Mouse (Mus musculus): ENCODE data around the gene Tubg1. TPM values are rescaled to one million over a fixed set of nuclear protein-coding genes. Genes with fewer than 3 reads are reported as not detected.
A peak's percentile ranks its signal among the peaks of the same experiment; 100 is the strongest.
"Not testable (repeated sequence)": the region's sequence is repeated elsewhere in the genome, so short reads cannot be mapped to it uniquely, and the experiment has no call there.

Tubg1 gene
- polyA plus RNA-seq, 1 experiment from 2014 or later, result 20.8 TPM

- Histone ChIP-seq H3K27me3 (ENCODE audit: insufficient read depth, low read length) (no peaks in the 10 kb centered on the region), H3K27ac (ENCODE audit: low read depth) (no peak overlapping the region), H3K4me2 (ENCODE audit: low read depth, low read length) (no peak overlapping the region), H3K36me3 (replicated peaks; ENCODE audit: insufficient read depth, low read length) (peaks cover 9% of the 10 kb centered on the region; the same call in 1 of the 2 replicates), H3K4me3 (ENCODE audit: low read depth, low read length) (no peak overlapping the region), H3K9me3 (ENCODE audit: low read length) (no peaks in the 10 kb centered on the region), H3K4me1 (ENCODE audit: insufficient read depth) (0 out of 2 replicates have a peak, but pooled peaks cover 5% of the 10 kb centered on the region), H3K9ac (replicated peaks) (no peak overlapping the region)
- no peak for TF ChIP-seq CTCF (IDR thresholded peaks at IDR 0.05; ENCODE audit: low read depth)
- no peak for TF ChIP-seq EP300 (IDR thresholded peaks at IDR 0.05; ENCODE audit: low read depth)
- ATAC-seq (no peak), DNase-seq (no peak)
- WGBS (ENCODE audit: insufficient replicate concordance), result 93% methylated on average over 3 of the region's 3 CpGs
Measured at GRCm38 (mm10) chr11:101112186-101112585, 7.6 kb upstream of the Tubg1 start.

GRCm38 (mm10) chr11:101115564-101115963 is 4.2 kb upstream of the Tubg1 start:
- H3K36me3 ChIP-seq (replicated peaks; ENCODE audit: insufficient read depth, low read length), result peaks cover 4% of the 10 kb centered on the region; the same call in 1 of the 2 replicates
- no peaks in the 10 kb centered on the region for H3K9me3 ChIP-seq (ENCODE audit: low read length)
- peaks cover 19% of the 10 kb centered on the region for H3K4me1 ChIP-seq (ENCODE audit: insufficient read depth)
- H3K4me3 ChIP-seq (ENCODE audit: low read depth, low read length), result no peak overlapping the region
- DNase-seq (no peak), ATAC-seq (no peak)
- H3K4me2 ChIP-seq (ENCODE audit: low read depth, low read length), result no peak overlapping the region
- H3K9ac ChIP-seq (replicated peaks), result no peak overlapping the region
- TF ChIP-seq EP300 (IDR thresholded peaks at IDR 0.05; ENCODE audit: low read depth) (no peak), CTCF (IDR thresholded peaks at IDR 0.05; ENCODE audit: low read depth) (no peak)
- 56% methylated on average over 2 of the region's 2 CpGs for WGBS (ENCODE audit: insufficient replicate concordance)
- no peaks in the 10 kb centered on the region for H3K27me3 ChIP-seq (ENCODE audit: insufficient read depth, low read length)
- no peak overlapping the region for H3K27ac ChIP-seq (ENCODE audit: low read depth)

GRCm38 (mm10) chr11:101118105-101118504 is 1.6 kb upstream of the Tubg1 start:
- Histone ChIP-seq H3K9ac (replicated peaks) (peak overlapping the region; percentile 88), H3K4me3 (ENCODE audit: low read depth, low read length) (peak overlapping the region; percentile 86), H3K9me3 (ENCODE audit: low read length) (no peaks in the 10 kb centered on the region), H3K4me1 (ENCODE audit: insufficient read depth) (peaks cover 23% of the 10 kb centered on the region), H3K27ac (ENCODE audit: low read depth) (peak overlapping the region; percentile 94), H3K4me2 (ENCODE audit: low read depth, low read length) (peak overlapping the region; percentile 88), H3K36me3 (replicated peaks; ENCODE audit: insufficient read depth, low read length) (peaks cover 4% of the 10 kb centered on the region; the same call in 1 of the 2 replicates), H3K27me3 (ENCODE audit: insufficient read depth, low read length) (no peaks in the 10 kb centered on the region)
- TF ChIP-seq EP300 (IDR thresholded peaks at IDR 0.05; ENCODE audit: low read depth) (no peak), CTCF (IDR thresholded peaks at IDR 0.05; ENCODE audit: low read depth) (no peak)
- DNase-seq, result no peak
- no peak for ATAC-seq
- 13% methylated on average over 4 of the region's 4 CpGs for WGBS (ENCODE audit: insufficient replicate concordance)

- Histone ChIP-seq H3K4me1 (ENCODE audit: insufficient read depth) (peaks cover 23% of the 10 kb centered on the region), H3K4me2 (ENCODE audit: low read depth, low read length) (peak overlapping the region; percentile 88), H3K36me3 (replicated peaks; ENCODE audit: insufficient read depth, low read length) (peaks cover 4% of the 10 kb centered on the region; the same call in 1 of the 2 replicates), H3K9me3 (ENCODE audit: low read length) (no peaks in the 10 kb centered on the region), H3K27ac (ENCODE audit: low read depth) (peak overlapping the region; percentile 94), H3K4me3 (ENCODE audit: low read depth, low read length) (peak overlapping the region; percentile 86), H3K27me3 (ENCODE audit: insufficient read depth, low read length) (no peaks in the 10 kb centered on the region), H3K9ac (replicated peaks) (peak overlapping the region; percentile 88)
- TF ChIP-seq EP300 (IDR thresholded peaks at IDR 0.05; ENCODE audit: low read depth), result no peak
- peak; percentile 42 for TF ChIP-seq CTCF (IDR thresholded peaks at IDR 0.05; ENCODE audit: low read depth)
- WGBS (ENCODE audit: insufficient replicate concordance), result under 1% methylated on average over 28 of the region's 39 CpGs
- ATAC-seq (peak; percentile 74), DNase-seq (no peak)
Measured at GRCm38 (mm10) chr11:101119131-101119760, 492 bp upstream of the Tubg1 start.

- H3K4me2 ChIP-seq (ENCODE audit: low read depth, low read length), result peak overlapping the region; percentile 88
- H3K27me3 ChIP-seq (ENCODE audit: insufficient read depth, low read length), result no peaks in the 10 kb centered on the region
- H3K27ac ChIP-seq (ENCODE audit: low read depth), result peak overlapping the region; percentile 81
- peak overlapping the region; percentile 86 for H3K4me3 ChIP-seq (ENCODE audit: low read depth, low read length)
- H3K36me3 ChIP-seq (replicated peaks; ENCODE audit: insufficient read depth, low read length), result peaks cover 4% of the 10 kb centered on the region
- ATAC-seq, result no peak
- TF ChIP-seq EP300 (IDR thresholded peaks at IDR 0.05; ENCODE audit: low read depth) (no peak), CTCF (IDR thresholded peaks at IDR 0.05; ENCODE audit: low read depth) (no peak)
- no peaks in the 10 kb centered on the region for H3K9me3 ChIP-seq (ENCODE audit: low read length)
- H3K4me1 ChIP-seq (ENCODE audit: insufficient read depth), result peaks cover 19% of the 10 kb centered on the region
- peak overlapping the region; percentile 71 for H3K9ac ChIP-seq (replicated peaks)
- peak; percentile 28 for DNase-seq
- WGBS (ENCODE audit: insufficient replicate concordance), result 22% methylated on average over 19 of the region's 19 CpGs
Measured at GRCm38 (mm10) chr11:101120545-101121188, 929 bp downstream of the Tubg1 start.

- not testable (repeated sequence) for H3K4me3 ChIP-seq (ENCODE audit: low read depth, low read length); H3K27me3 ChIP-seq (ENCODE audit: insufficient read depth, low read length); ATAC-seq; DNase-seq; H3K4me2 ChIP-seq (ENCODE audit: low read depth, low read length); H3K9ac ChIP-seq (replicated peaks); H3K9me3 ChIP-seq (ENCODE audit: low read length); H3K27ac ChIP-seq (ENCODE audit: low read depth); H3K4me1 ChIP-seq (ENCODE audit: insufficient read depth)
- 88% methylated on average over 8 of the region's 8 CpGs for WGBS (ENCODE audit: insufficient replicate concordance)
- peaks cover 10% of the 10 kb centered on the region for H3K36me3 ChIP-seq (replicated peaks; ENCODE audit: insufficient read depth, low read length)
Measured at GRCm38 (mm10) chr11:101124494-101124893, 4.8 kb downstream of the Tubg1 start.

- H3K9ac ChIP-seq (replicated peaks); H3K9me3 ChIP-seq (ENCODE audit: low read length); H3K4me1 ChIP-seq (ENCODE audit: insufficient read depth); H3K27me3 ChIP-seq (ENCODE audit: insufficient read depth, low read length); ATAC-seq; H3K27ac ChIP-seq (ENCODE audit: low read depth); DNase-seq; H3K4me2 ChIP-seq (ENCODE audit: low read depth, low read length); H3K4me3 ChIP-seq (ENCODE audit: low read depth, low read length): not testable (repeated sequence)
- 96% methylated on average over 6 of the region's 9 CpGs for WGBS (ENCODE audit: insufficient replicate concordance)
- peaks cover 10% of the 10 kb centered on the region for H3K36me3 ChIP-seq (replicated peaks; ENCODE audit: insufficient read depth, low read length)
Measured at GRCm38 (mm10) chr11:101125008-101125407, 5.3 kb downstream of the Tubg1 start.
